Mouse (Mus musculus) small intestine, adult 2 months (tissue): ENCODE results near the gene Espl1.

Source experiments
- CTCF ChIP-seq: fragments of 200-500 bp; IDR thresholded peaks from 2 replicates; pipeline ENCODE4 v1.5.1; 2012; ENCODE audit warnings: low read depth, mild to moderate bottlenecking, control low read depth, inconsistent platforms, low read length, moderate library complexity, mixed read lengths; ENCODE audit not compliant: insufficient replicate concordance, insufficient read length; ENCODE audit errors: extremely low read depth
- POLR2A ChIP-seq: fragments of 200-500 bp; IDR thresholded peaks from 2 replicates; pipeline ENCODE4 v1.6.1; 2012; ENCODE audit warnings: low read depth, mild to moderate bottlenecking, control low read depth, inconsistent platforms, low read length, moderate library complexity

DNA sequence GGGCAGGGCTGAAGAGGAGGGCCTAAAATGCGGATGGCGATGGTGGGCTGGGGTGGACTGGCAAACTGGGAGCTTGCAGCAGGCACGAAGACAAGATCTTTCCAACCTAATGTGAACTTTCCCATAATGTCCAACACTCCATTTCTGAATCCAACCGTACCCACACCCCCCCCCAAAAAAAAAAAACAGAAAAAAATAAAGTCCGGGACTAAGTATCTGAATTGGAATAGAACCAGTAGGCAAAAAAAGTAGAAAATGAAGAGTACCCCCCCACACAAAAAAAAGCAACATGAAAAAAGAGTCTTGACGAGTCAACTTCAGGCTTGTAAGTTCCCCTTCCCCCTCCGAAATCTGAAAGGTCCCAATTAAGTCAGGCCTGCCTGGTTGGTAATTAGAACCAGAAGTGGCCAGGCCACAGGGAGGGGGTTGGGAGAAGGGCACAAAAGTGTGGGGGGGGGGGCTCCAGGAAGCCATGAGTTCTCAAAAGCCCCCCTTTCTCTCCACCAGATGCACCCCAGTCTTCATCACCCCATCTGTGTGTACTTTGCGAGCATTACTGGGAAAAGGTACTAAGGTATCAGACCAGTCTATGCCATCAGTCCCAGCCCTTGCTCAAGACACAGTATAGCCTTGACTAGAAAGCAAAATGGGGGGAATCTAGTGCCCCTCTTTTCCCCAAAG, 47.8 kb upstream of the Espl1 start:
- no peak for TF ChIP-seq CTCF
- no peak for TF ChIP-seq POLR2A
